Mouse (Mus musculus) embryonic facial prominence, embryonic 15.5 days (tissue): ENCODE data around the gene Ugt3a1. TPM values are rescaled to one million over a fixed set of nuclear protein-coding genes. Genes with fewer than 3 reads are reported as not detected.
"Not testable (repeated sequence)": the region's sequence is repeated elsewhere in the genome, so short reads cannot be mapped to it uniquely, and the experiment has no call there.

Source experiments
- ATAC-seq: fragments of 200-750 bp; cut with Nextera tagmentation; 2 replicates; pipeline ENCODE4 v1.8.0; 2017; ENCODE audit warnings: low read depth, moderate TSS enrichment; ENCODE audit not compliant: insufficient number of reproducible peaks, low FRiP score, low TSS enrichment
- H3K27ac ChIP-seq: fragments of 300-500 bp; sonication (generic); replicated peaks from 2 replicates; pipeline ENCODE4 v1.5.1; 2015; ENCODE audit warnings: mild to moderate bottlenecking, inconsistent platforms
- H3K27me3 ChIP-seq: fragments of 300-500 bp; sonication (generic); 2 replicates; pipeline ENCODE4 v1.6.1; 2015; ENCODE audit warnings: inconsistent platforms
- H3K36me3 ChIP-seq: fragments of 300-500 bp; sonication (generic); 2 replicates; pipeline ENCODE4 v1.6.1; 2015; ENCODE audit warnings: mild to moderate bottlenecking, inconsistent platforms
- H3K4me1 ChIP-seq: fragments of 300-500 bp; sonication (generic); 2 replicates; pipeline ENCODE4 v1.6.1; 2015; ENCODE audit warnings: inconsistent platforms
- H3K4me2 ChIP-seq: fragments of 300-500 bp; sonication (generic); replicated peaks from 2 replicates; pipeline ENCODE4 v1.6.1; 2015; ENCODE audit warnings: mild to moderate bottlenecking, inconsistent platforms
- H3K4me3 ChIP-seq: fragments of 300-500 bp; sonication (generic); replicated peaks from 2 replicates; pipeline ENCODE4 v1.5.1; 2015; ENCODE audit warnings: mild to moderate bottlenecking, inconsistent platforms
- H3K9ac ChIP-seq: fragments of 300-500 bp; sonication (generic); 2 replicates; pipeline ENCODE4 v1.6.1; 2015; ENCODE audit warnings: inconsistent platforms
- H3K9me3 ChIP-seq: fragments of 300-500 bp; sonication (generic); replicated peaks from 2 replicates; pipeline ENCODE4 v1.6.1; 2016; ENCODE audit warnings: inconsistent platforms
- WGBS: fragments of 180-500 bp; shearing (Covaris S2); methylation state at CpG from one replicate; pipeline ENCODE4 v1.1.7; 2015; 5-methylcytosine and 5-hydroxymethylcytosine counted together
- polyA plus RNA-seq: library from polyadenylated mRNA; unstranded; fragments of >200 nt; fragmentation: Nextera tagmentation; extraction: Ambion mirVana; gene quantifications from 2 replicates; pipeline ENCODE4 v1.2.1, GENCODE M21; 2015

The Ugt3a1 gene
- 0.07 TPM in 1 of 2 replicates, not detected in the other for polyA plus RNA-seq

- Histone ChIP-seq H3K4me2 (no peak within 1 kb of the TSS), H3K4me3 (no peak within 1 kb of the TSS), H3K27ac (no peak within 1 kb of the TSS)
These were observed at the start of gene Ugt3a1 for GRCm38 (mm10) chr15:9276838-9277295. Gene Ugt3a1 (plus strand): TSS chr15:9276888.

GRCm38 (mm10) chr15:9230917-9231316 lies 45.8 kb upstream of the Ugt3a1 start:
- not testable (repeated sequence) for H3K4me3 ChIP-seq, H3K9ac ChIP-seq, H3K4me2 ChIP-seq, H3K9me3 ChIP-seq, H3K27me3 ChIP-seq, H3K27ac ChIP-seq, H3K4me1 ChIP-seq, ATAC-seq, H3K36me3 ChIP-seq
- WGBS: 75% methylated on average over 4 of the region's 4 CpGs

More at GRCm38 (mm10) chr15:9276838-9277295, at the start of gene Ugt3a1:
- no peaks in the 10 kb centered on the region for H3K36me3 ChIP-seq
- H3K4me1 ChIP-seq: no peaks in the 10 kb centered on the region
- H3K9ac ChIP-seq: no peak within 1 kb of the TSS
- no peaks in the 10 kb centered on the region for H3K27me3 ChIP-seq
- ATAC-seq: no peak
- WGBS: 96% methylated on average over 6 of the region's 6 CpGs
- H3K9me3 ChIP-seq: no peaks in the 10 kb centered on the region

GRCm38 (mm10) chr15:9246345-9246744 lies 30.3 kb upstream of the Ugt3a1 start:
- Histone ChIP-seq H3K36me3 (no peaks in the 10 kb centered on the region), H3K27ac (no peak overlapping the region), H3K27me3 (no peaks in the 10 kb centered on the region), H3K9me3 (no peaks in the 10 kb centered on the region), H3K4me1 (no peaks in the 10 kb centered on the region), H3K4me3 (no peak overlapping the region), H3K4me2 (no peak overlapping the region), H3K9ac (no peak overlapping the region)
- ATAC-seq: no peak

- Histone ChIP-seq H3K4me3 (no peak overlapping the region), H3K36me3 (no peaks in the 10 kb centered on the region), H3K4me1 (no peaks in the 10 kb centered on the region), H3K9ac (no peak overlapping the region), H3K4me2 (no peak overlapping the region), H3K27ac (no peak overlapping the region), H3K27me3 (no peaks in the 10 kb centered on the region), H3K9me3 (no peaks in the 10 kb centered on the region)
- 88% methylated on average over 3 of the region's 3 CpGs for WGBS
- no peak for ATAC-seq
These were observed 23.8 kb upstream of the Ugt3a1 start for GRCm38 (mm10) chr15:9252891-9253290.

- Histone ChIP-seq H3K36me3 (no peaks in the 10 kb centered on the region), H3K4me2 (no peak overlapping the region), H3K4me1 (no peaks in the 10 kb centered on the region), H3K27me3 (no peaks in the 10 kb centered on the region), H3K9ac (no peak overlapping the region), H3K9me3 (no peaks in the 10 kb centered on the region), H3K4me3 (no peak overlapping the region), H3K27ac (no peak overlapping the region)
- WGBS: 68% methylated on average over 3 of the region's 3 CpGs
- ATAC-seq: no peak
These were observed 16.1 kb upstream of the Ugt3a1 start for GRCm38 (mm10) chr15:9260621-9261020.

GRCm38 (mm10) chr15:9271876-9272275 lies 4.8 kb upstream of the Ugt3a1 start:
- H3K27ac ChIP-seq: no peak overlapping the region
- no peak overlapping the region for H3K9ac ChIP-seq
- H3K36me3 ChIP-seq: no peaks in the 10 kb centered on the region
- no peak for ATAC-seq
- H3K9me3 ChIP-seq: no peaks in the 10 kb centered on the region
- no peaks in the 10 kb centered on the region for H3K27me3 ChIP-seq
- no peak overlapping the region for H3K4me2 ChIP-seq
- 72% methylated on average over 7 of the region's 7 CpGs for WGBS
- no peak overlapping the region for H3K4me3 ChIP-seq
- H3K4me1 ChIP-seq: no peaks in the 10 kb centered on the region

GRCm38 (mm10) chr15:9279026-9279425 lies 2.3 kb downstream of the Ugt3a1 start:
- H3K9me3 ChIP-seq: no peaks in the 10 kb centered on the region
- no peak for ATAC-seq
- H3K9ac ChIP-seq: no peak overlapping the region
- no peak overlapping the region for H3K4me2 ChIP-seq
- no peaks in the 10 kb centered on the region for H3K36me3 ChIP-seq
- no peak overlapping the region for H3K27ac ChIP-seq
- H3K4me1 ChIP-seq: no peaks in the 10 kb centered on the region
- no peak overlapping the region for H3K4me3 ChIP-seq
- WGBS: 77% methylated on average over 3 of the region's 3 CpGs
- H3K27me3 ChIP-seq: no peaks in the 10 kb centered on the region

GRCm38 (mm10) chr15:9279596-9279995 lies 2.9 kb downstream of the Ugt3a1 start:
- no peaks in the 10 kb centered on the region for H3K4me1 ChIP-seq
- H3K36me3 ChIP-seq: no peaks in the 10 kb centered on the region
- H3K9ac ChIP-seq: no peak overlapping the region
- H3K4me3 ChIP-seq: no peak overlapping the region
- no peak overlapping the region for H3K27ac ChIP-seq
- H3K27me3 ChIP-seq: no peaks in the 10 kb centered on the region
- no peak for ATAC-seq
- H3K9me3 ChIP-seq: no peaks in the 10 kb centered on the region
- no peak overlapping the region for H3K4me2 ChIP-seq
- 86% methylated on average over 3 of the region's 3 CpGs for WGBS

- Histone ChIP-seq H3K9me3 (no peaks in the 10 kb centered on the region), H3K9ac (no peak overlapping the region), H3K36me3 (no peaks in the 10 kb centered on the region), H3K4me2 (no peak overlapping the region), H3K4me1 (no peaks in the 10 kb centered on the region), H3K27ac (no peak overlapping the region), H3K27me3 (no peaks in the 10 kb centered on the region), H3K4me3 (no peak overlapping the region)
- 84% methylated on average over 2 of the region's 2 CpGs for WGBS
- ATAC-seq: no peak
These were observed 6.5 kb downstream of the Ugt3a1 start for GRCm38 (mm10) chr15:9283165-9283564.

GRCm38 (mm10) chr15:9289660-9290059 lies 13.0 kb downstream of the Ugt3a1 start:
- Histone ChIP-seq H3K9me3 (no peaks in the 10 kb centered on the region), H3K27me3 (no peaks in the 10 kb centered on the region), H3K9ac (no peak overlapping the region), H3K4me2 (no peak overlapping the region), H3K36me3 (no peaks in the 10 kb centered on the region), H3K4me3 (no peak overlapping the region), H3K27ac (no peak overlapping the region), H3K4me1 (no peaks in the 10 kb centered on the region)
- WGBS: 57% methylated on average over 2 of the region's 2 CpGs
- no peak for ATAC-seq

GRCm38 (mm10) chr15:9305978-9306692 lies 29.4 kb downstream of the Ugt3a1 start:
- Histone ChIP-seq H3K27ac (no peak overlapping the region), H3K4me2 (no peak overlapping the region), H3K4me1 (no peaks in the 10 kb centered on the region), H3K36me3 (no peaks in the 10 kb centered on the region), H3K4me3 (no peak overlapping the region), H3K27me3 (no peaks in the 10 kb centered on the region), H3K9ac (no peak overlapping the region), H3K9me3 (no peaks in the 10 kb centered on the region)
- no peak for ATAC-seq
- 72% methylated on average over 8 of the region's 8 CpGs for WGBS

- WGBS: 67% methylated on average over 2 of the region's 2 CpGs
- Histone ChIP-seq H3K4me2 (no peak overlapping the region), H3K27me3 (no peaks in the 10 kb centered on the region), H3K4me3 (no peak overlapping the region), H3K27ac (no peak overlapping the region), H3K9ac (no peak overlapping the region), H3K4me1 (no peaks in the 10 kb centered on the region), H3K9me3 (no peaks in the 10 kb centered on the region), H3K36me3 (no peaks in the 10 kb centered on the region)
- ATAC-seq: no peak
These were observed 57.9 kb downstream of the Ugt3a1 start for GRCm38 (mm10) chr15:9334596-9334995.
